Mouse (Mus musculus): ENCODE results near the gene S100a7a. TPM values are rescaled to one million over a fixed set of nuclear protein-coding genes. Genes with fewer than 3 reads are reported as not detected.

Gene S100a7a
- total RNA-seq (2021), result under 1 TPM in 1 of 2 experiments, not detected in 1; 0.27 TPM

DNA sequence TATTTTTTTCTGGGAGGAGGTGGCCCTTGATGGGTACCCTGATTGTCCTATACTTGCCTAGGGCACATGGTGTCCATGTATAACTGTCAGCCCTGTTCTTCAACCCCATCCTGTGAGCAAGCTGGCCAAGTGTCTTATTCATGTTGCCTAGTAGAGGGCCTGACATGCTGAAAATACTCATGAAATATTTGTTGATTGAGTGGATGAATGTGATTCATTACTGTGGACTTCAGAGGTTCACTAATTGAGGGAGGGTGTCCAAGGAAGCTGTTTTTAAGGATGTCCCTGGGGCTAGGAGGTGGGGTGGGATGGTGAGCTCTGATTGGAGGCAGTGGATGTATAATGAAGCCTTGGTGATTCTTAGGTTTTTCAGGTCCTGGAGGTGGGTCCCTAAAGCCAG is at the start of gene S100a7a:
Gene S100a7a (plus strand): TSS at position 301 of the 400 bp plus-strand sequence.
- no peak for DNase-seq
- intact Hi-C loops (cut with DNase I), result loop anchor here (1.0 to 5.0 kb wide), 4 partner anchors 69 to 241 kb away; partner anchors contain the start of genes S100a14 and Snapin

DNA sequence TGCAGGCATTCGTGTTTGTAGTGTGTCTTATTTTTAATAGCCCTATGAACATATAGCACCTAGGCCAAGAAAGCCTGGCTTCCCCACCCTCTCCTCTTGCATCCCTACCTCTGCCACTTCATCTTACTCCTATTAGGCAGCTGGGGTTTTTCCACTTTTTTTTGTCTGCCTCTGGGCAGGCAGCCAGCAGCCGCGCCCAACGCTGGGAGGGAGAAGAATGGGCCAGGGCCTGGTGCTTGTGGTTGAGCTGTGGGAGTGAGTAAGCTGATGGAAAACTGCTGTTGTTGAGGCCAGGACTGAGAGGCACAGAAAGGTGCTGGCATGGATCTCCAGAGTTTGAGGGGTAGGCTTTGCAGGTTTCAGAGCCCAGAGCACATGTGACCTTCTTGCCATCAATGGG is 49.4 kb upstream of the S100a7a start:
- intact Hi-C loops (cut with DNase I), result no loop called here
- DNase-seq, result peak; percentile 83

DNA sequence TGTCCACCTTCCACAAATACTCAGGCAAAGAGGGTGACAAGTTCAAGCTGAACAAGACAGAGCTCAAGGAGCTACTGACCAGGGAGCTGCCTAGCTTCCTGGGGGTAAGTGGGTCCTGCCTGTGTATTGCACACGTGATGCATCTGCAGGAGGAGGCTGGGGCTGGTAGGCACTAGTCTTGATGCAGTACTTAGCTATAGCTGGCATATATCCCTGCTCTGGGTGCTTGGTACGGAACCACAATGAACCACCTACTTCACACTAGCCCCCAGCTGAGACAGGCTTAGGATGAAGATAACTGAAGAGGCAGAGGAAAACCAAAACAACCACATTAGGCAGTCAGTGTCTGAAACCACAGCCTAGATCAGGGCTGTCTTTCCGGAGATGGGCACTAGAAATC is 48.8 kb upstream of the S100a7a start:
- no peak for DNase-seq
- intact Hi-C loops (cut with DNase I), result no loop called here

DNA sequence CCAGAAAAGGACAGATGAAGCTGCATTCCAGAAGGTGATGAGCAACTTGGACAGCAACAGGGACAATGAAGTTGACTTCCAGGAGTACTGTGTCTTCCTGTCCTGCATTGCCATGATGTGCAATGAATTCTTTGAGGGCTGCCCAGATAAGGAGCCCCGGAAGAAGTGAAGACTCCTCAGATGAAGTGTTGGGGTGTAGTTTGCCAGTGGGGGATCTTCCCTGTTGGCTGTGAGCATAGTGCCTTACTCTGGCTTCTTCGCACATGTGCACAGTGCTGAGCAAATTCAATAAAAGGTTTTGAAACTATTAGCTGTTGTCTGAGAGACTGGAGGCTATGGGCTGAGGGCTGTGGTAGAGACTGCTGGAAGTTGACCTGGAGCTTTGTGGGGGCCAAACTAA is 48.1 kb upstream of the S100a7a start:
- intact Hi-C loops (cut with DNase I), result no loop called here
- DNase-seq, result no peak

DNA sequence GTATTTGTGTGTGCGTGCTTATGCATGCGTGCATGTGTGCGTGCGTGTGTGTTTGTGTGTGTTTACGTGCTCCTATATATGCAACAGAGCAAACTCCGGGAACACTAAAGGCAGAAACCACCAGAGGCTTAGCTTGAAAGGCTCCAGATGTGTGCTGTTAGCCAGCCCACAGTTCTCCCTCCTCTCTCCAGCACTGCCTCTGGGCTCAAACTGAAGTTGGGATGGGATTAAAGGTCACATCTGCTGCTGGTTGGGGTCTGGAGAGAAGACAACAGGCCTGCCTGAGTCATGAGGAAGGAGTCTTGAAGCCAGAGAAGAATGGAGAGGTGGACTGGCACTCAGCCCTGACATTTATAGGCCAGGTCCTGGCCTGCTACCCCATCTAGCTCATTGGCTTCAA is 47.6 kb upstream of the S100a7a start:
- intact Hi-C loops (cut with DNase I), result no loop called here
- peak in 1 of 2 experiments; percentile 38 for DNase-seq

DNA sequence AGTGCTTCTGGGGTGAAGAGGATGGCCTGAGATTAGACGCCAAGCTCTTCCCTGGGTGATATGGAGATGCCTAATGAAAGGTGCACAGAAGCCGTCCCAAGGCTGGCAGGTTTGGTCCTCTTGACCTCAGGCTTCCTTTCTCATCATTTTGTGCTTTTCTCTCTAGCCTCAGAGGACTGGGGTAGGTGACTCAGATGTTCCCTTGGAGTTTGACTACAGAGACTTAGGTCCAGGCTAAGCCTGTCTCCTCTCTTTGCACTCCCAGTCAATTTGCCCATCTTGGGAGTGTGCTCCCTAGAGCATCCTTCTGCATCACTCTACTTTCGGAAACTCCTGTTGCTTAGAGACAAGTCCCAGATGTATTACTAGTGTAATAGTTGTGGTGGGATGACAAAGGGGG is 46.5 kb upstream of the S100a7a start:
- DNase-seq, result no peak
- intact Hi-C loops (cut with DNase I), result no loop called here

DNA sequence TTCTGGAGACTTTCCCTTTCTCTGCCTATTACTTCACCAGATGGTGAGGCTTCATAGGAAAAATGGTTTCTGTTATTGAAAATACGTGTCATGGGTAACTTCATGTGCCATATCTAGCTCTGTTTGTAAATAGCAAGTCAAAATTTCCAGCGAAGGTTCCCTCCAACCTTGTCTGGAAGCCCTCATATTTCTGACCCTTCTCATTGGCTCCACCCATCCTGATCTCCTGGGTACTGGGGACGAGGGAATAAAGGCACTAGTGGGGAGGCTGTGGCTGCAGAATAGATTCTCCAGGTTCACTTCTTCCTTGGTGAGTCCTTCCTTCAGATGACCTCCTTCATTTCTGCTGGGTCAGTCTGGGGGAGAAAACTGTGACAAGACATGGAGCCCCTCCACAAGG is 45.6 kb upstream of the S100a7a start, which contains the start of gene S100a5:
Gene S100a5 (plus strand): TSS at position 301 of the 400 bp plus-strand sequence.
- DNase-seq, result no peak
- intact Hi-C loops (cut with DNase I), result no loop called here

DNA sequence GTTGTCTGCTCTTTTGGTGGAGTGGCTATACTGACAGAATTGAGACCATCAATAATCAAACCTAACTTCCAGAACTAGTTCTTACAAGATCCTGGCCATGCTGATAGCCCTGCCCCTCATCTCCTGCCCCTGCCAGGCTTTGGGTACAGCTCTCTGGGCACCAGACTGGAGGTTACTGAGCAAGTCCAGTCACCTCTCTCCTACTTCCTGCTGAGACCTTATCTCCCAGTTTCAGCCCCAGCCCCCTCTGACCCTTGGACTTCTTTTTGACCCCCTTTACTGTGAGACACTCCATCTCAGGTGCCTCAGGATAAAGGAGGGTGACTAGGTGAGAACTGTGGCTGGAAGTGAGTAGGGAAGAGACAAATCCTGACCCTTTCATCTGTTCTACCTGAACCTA is 44.7 kb upstream of the S100a7a start:
- no peak for DNase-seq
- intact Hi-C loops (cut with DNase I), result no loop called here

DNA sequence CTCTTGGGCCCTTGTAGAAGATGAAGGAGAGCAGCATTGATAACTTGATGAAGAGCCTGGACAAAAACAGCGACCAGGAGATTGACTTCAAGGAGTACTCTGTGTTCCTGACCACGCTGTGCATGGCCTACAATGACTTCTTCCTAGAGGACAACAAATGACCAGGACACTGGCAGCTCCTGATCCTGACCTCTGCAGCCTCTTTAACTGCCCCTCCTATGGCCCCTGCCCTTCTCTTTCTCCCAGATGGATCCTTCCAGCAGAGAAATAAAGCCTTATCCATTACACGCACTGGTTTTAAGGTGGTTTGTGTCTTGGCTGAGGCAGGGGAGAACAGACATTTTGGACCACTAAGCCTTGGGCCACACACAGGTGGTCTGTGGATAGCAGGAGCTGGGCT is 42.3 kb upstream of the S100a7a start:
- intact Hi-C loops (cut with DNase I), result loop anchor here (10.0 kb wide), 1 partner anchor 197 kb away; no protein-coding TSS in a partner anchor
- DNase-seq, result no peak

DNA sequence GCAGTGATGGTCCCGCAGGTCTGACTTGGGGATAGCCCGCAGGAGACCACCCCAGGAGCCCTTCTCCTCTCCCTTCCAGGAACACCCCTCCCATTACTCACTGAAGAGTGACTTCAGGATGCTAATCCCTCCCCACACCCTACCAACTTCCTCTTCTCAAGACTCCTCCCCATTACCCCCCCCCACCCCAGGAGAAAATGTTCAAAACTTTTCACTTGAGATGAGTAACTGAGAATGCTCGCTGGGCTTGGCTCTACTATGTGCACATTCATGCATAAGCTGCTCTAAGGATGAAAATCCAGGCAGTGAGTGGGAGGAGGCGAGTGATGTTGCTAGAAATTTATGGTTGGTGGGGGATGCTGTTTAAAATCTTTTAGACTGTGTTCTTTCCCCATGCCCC is 41.8 kb upstream of the S100a7a start:
- no peak for DNase-seq
- intact Hi-C loops (cut with DNase I), result loop anchor here (10.0 kb wide), 1 partner anchor 197 kb away; no protein-coding TSS in a partner anchor

DNA sequence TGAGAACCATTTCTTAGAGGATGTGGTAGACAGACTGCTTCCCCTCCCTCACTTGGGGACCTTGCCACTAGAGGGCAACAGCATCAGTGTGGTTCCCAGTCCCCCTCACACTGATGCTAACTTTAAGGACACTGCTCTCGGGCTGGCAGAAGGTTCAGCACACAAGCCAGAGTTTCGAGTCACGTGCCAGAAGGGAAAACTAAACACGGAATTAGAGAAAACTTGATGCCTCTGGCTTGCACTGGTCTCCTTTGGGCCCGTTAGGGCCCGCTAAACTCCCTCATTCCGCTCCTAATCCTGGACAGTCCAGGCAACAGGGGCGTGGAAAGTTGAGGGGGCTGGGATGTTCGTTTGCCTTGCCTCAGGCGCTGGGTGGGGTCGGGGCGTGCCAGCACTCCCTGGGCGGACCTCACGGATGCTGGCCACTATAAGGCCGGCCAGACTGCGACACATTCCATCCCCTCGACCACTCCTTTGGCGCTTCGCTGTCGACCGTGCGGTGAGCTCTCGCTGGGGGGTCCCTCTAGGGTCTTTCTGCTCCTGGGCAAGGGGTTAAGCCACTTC is 41.0 kb upstream of the S100a7a start, which contains the start of gene S100a6:
Gene S100a6 (plus strand): TSS at position 155 of the 564 bp plus-strand sequence.
- intact Hi-C loops (cut with DNase I), result loop anchor here (10.0 kb wide), 1 partner anchor 198 kb away; no protein-coding TSS in a partner anchor
- DNase-seq, result peak; percentile 65 to 69

DNA sequence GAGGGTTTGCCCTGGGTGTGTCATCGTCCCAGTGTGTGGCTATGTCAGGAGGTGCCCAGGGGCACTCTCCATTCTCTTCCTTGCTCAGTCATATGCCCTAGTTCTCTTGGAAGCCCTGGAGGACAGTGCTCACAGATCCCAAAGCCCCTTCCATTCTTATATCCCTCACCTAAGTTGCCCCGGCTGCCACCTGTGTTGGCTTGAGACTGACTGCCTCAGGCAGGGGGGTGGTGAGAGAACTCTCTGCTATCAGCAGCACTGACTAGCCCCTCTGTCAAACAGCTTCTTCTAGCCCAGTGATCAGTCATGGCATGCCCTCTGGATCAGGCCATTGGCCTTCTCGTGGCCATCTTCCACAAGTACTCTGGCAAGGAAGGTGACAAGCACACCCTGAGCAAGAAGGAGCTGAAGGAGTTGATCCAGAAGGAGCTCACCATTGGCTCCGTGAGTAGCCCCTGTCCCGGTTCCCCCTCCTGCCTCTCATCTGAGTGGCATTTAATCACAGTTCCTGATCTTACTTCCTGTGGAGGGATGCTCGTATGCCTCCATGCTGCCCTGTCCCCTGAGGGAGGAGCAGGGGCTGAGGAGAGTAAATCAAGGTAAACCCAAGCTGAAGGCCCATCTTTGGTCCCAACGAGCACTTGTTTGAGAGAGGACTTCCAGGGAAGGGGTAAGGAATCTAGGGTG is 40.2 kb upstream of the S100a7a start:
- intact Hi-C loops (cut with DNase I), result loop anchor here (10.0 kb wide), 1 partner anchor 199 kb away; no protein-coding TSS in a partner anchor
- DNase-seq, result no peak

DNA sequence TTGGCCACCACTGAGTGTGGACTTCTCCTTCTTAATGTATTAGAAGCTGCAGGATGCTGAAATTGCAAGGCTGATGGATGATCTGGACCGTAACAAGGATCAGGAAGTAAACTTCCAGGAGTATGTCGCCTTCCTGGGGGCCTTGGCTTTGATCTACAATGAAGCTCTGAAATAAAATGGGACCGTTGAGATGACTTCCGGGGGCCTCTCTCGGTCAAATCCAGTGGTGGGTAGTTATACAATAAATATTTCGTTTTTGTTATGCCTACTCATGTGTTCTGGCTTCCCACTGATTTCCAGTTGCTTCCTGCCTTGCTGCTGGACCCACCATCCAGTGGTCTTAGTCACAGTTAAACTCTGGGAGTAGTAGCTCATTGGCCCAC is 39.7 kb upstream of the S100a7a start:
- intact Hi-C loops (cut with DNase I), result loop anchor here (10.0 kb wide), 1 partner anchor 199 kb away; no protein-coding TSS in a partner anchor
- DNase-seq, result no peak

DNA sequence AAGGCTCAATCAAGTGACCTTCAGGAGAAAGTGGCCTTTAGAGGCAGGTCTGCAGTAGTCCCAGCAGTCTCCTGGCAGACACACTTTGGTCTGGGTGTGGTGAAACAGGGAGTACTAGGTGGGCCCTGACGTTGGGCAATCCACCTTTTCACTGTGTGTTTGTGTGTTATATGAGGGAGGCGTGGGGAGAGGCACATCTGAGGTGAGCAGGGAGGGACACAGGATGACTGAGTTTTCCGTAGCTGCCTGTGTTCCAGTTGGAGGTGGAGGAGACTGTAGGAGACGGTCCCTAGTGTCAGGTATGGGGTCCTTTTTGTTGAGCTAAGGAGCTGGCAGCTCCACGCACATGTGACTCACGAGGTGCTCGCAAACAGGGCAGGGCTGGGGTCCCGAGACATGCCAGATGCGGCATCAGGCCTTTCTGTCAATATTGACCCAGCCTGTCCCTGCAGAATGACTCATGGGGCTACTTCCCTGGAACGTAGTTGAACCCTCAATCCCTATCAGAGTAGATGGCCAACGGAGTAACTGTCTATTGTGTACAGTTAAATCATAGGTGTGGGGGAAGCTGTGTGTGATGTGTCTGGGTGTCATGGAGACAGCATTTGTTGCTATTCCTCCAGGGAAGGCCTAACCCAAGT is 39.1 kb upstream of the S100a7a start:
- intact Hi-C loops (cut with DNase I), result loop anchor here (1.0 to 10.0 kb wide), 4 partner anchors 29 to 200 kb away; partner anchors contain the start of gene Snapin
- DNase-seq, result no peak

DNA sequence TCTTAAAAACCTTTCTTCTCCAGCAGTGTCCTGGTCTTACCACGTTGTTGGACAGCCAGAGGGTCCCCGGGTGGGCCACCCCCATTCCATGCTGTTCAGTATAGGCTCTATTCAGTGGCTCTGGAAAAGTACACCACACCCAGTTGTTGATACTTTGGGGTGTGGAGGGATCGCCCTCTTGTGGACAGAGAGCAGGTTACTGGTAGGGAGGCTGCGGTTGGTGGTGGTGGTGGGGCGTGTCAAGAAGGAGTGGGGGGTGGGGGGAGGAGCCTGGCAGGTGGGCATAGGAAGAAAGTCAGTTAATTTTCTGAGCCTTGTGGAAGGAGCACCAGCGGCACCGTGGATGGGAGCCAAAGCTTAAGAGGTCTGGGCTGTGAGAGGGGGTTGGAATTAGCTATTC is 38.4 kb upstream of the S100a7a start:
- DNase-seq, result peak; percentile 73 to 79
- intact Hi-C loops (cut with DNase I), result loop anchor here (1.0 to 10.0 kb wide), 4 partner anchors 30 to 201 kb away; partner anchors contain the start of gene Snapin

DNA sequence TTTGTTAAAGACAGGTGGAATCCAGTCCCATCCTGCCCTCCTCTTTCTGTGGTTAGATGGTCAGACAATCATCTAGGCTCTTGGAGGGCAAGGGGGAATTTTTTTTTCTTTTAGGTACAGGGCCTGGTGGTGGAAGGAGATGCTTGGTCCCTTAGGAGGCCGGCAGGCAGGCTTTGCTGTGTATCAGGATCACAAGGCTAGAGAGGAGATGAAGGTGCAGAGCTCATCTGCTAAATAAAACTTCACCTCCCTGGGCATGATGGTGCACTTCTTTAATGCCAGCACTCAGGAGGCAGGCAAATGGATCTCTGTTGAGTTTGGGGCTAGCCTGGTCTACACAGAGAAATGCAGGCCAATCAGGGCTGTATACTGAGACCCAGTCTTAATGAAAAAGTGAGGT is 37.9 kb upstream of the S100a7a start:
- intact Hi-C loops (cut with DNase I), result loop anchor here (1.0 to 10.0 kb wide), 4 partner anchors 31 to 201 kb away; partner anchors contain the start of gene Snapin

DNA sequence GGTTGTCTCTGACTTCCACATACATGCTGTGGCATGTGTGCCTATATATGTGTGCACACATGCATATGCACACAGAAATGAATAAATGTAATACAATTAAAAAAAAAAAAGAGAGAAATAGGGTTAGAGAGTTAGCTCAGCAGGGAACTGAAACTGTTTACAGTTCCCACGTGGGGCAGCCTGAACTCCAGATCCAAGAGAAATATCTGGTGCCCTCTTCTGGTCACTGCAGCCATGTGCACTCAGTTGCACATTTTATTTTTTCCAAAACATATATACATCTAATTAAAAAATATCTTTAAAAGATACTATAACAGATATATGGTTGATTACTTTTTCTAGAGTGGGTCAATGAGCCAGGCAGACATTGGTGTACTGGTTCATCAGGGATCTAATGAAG is 36.2 kb upstream of the S100a7a start:
- intact Hi-C loops (cut with DNase I), result loop anchor here (10.0 kb wide), 1 partner anchor 203 kb away; no protein-coding TSS in a partner anchor

More for the DNA sequence above, 37.9 kb upstream of the S100a7a start:
- no peak for DNase-seq

DNA sequence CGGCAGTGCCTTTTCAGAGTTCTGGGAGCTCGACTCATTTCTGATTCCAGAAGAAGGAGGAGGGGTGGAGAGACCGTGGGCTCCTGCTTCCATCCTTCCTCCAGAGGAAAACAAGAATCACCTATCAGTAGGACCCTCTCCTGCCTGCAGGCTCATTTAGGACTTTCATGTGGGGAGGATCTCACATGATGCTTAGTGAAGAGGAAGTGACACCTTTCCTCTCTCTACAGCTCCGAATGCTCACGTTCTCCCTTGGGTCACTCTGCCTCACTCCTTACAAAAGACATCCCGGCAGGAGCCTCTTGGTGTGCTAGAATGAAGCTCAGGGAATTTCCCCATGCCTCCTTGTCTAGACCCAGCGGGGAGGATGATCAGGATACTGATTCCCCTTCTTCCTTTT is 32.3 kb upstream of the S100a7a start:
- no peak for DNase-seq
- intact Hi-C loops (cut with DNase I), result no loop called here

More for the DNA sequence above, 36.2 kb upstream of the S100a7a start:
- DNase-seq, result no peak

DNA sequence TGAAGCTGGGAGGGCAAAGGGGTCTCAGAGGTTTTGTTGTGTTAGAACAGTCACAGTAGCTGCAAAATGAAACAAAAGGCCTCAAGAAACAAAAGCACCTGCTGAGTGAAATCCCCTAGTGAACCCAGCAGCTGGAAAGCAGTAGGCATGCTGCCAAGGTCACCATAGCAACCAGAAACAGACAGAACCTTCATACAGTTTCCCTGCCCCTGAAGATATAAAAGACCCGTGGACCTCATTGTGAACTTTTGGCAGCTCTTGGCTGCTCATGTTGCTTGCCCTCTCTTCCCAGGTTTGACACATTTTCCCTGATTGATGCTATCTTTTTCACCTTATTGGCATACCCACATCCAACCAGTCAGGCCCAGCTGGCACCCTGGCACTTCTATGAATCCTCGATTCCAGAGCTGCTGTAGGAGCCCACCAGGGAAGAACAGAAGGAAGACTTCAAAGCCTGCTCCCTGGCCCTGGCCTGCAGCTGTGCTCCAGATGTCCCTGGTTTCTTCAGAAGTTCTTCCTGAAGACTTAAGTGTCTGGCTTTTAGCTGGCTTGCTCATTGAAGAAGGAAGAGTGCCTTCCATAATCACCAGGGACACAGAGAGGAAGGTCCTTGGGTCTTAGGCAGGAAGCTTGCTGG is 30.3 kb upstream of the S100a7a start:
- peak; percentile 59 to 75 for DNase-seq
- intact Hi-C loops (cut with DNase I), result no loop called here

DNA sequence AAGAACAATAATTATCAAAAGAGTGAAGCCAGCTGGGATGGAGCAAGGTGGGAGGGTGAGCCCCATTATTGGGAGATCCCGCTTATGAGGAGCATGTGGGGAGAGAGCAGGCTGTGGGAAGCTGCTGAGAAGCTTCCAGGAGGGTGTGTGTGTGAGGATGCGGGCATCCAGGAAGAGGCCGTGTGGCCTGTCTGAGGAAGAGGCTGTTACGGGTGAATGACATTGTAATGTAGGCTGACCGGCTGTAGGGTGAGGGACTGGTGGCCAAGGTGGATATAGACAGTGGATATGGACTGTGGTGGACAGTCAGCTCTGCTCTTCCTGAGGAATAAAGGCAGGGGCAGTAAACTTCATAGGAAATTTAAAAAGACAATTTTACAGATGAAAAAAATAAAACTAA is 28.3 kb upstream of the S100a7a start:
- intact Hi-C loops (cut with DNase I), result no loop called here
- DNase-seq, result no peak

Data from heart, postnatal 36 days (tissue).